Mouse (Mus musculus) cortical plate, adult 2 months (tissue): Measurements from ENCODE around the gene Kcnb1. TPM values are rescaled to one million over a fixed set of nuclear protein-coding genes. Genes with fewer than 3 reads are reported as not detected.

Experiments
- H3K27ac ChIP-seq: fragments of 200-500 bp; 2 replicates; pipeline ENCODE4 v1.5.1; 2012; ENCODE audit warnings: low read length, control low read depth, inconsistent platforms; ENCODE audit not compliant: insufficient read depth
- H3K4me1 ChIP-seq: fragments of 200-500 bp; 2 replicates; pipeline ENCODE4 v1.6.1; 2011; ENCODE audit warnings: low read length; ENCODE audit not compliant: control insufficient read depth, insufficient read depth
- H3K4me3 ChIP-seq: fragments of 200-500 bp; 2 replicates; pipeline ENCODE4 v1.5.1; 2011; ENCODE audit warnings: mild to moderate bottlenecking, low read length, control low read depth; ENCODE audit not compliant: insufficient read depth
- CTCF ChIP-seq: fragments of 200-500 bp; IDR thresholded peaks from 2 replicates; pipeline ENCODE4 v1.5.1; 2011; ENCODE audit warnings: mild to moderate bottlenecking, control low read depth, low read length; ENCODE audit not compliant: insufficient read depth; ENCODE audit errors: extremely low read depth
- POLR2A ChIP-seq: fragments of 200-500 bp; IDR thresholded peaks from 2 replicates; pipeline ENCODE4 v1.6.1; 2011; ENCODE audit warnings: mild to moderate bottlenecking, low read length, control low read depth; ENCODE audit not compliant: insufficient read depth; ENCODE audit errors: extremely low read depth
- polyA plus RNA-seq: library from polyadenylated mRNA; depleted of rRNA; stranded (reverse); fragments of >200 nt; gene quantifications from 2 replicates; pipeline ENCODE4 v1.2.3, GENCODE M21; 2012

The Kcnb1 gene
- polyA plus RNA-seq, 1 experiment, result 68.7 TPM

DNA sequence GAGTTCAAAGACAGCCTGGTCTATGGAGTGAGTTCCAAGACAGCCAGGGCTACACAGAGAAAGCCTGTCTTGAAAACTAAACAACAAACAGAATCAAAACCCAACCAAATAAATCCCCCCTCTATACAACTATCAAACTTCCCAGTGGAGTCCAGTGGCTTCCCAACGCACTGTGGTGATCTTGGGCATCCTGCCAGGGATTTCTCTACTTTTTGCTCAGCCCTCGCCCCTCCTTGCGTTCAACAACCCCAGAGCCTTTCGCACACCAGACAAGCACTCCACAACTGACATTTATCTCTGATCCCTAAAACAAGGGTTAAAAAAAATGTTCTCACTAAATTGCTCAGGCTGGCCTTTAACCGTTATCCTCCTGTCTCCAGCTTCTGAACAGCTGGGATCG lies 67.2 kb downstream of the Kcnb1 start:
- TF ChIP-seq POLR2A (no peak), CTCF (no peak)
- H3K4me3 ChIP-seq, result no peak overlapping the region
- no peak overlapping the region for H3K27ac ChIP-seq
- H3K4me1 ChIP-seq, result peaks cover 8% of the 10 kb centered on the region

DNA sequence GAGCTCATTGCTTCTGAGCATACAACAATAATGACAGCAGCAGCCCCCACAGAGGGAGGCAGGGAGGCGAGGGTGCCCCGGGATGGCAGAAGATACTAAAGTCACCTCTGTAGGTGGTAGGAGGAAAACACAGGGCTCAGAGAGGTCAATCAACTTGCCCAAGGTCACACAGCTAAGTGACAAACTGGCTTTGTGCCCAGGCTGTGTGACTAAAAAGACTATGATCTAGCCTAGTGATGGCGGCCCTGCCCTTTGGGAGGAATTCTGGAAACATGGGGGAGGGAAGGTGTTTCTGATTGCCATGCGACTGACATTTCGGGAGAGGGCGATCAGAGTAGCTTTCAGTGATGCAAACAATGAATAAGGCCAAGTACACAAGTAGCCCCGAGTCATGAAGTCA lies 68.0 kb downstream of the Kcnb1 start:
- H3K4me1 ChIP-seq, result peaks cover 8% of the 10 kb centered on the region
- H3K27ac ChIP-seq, result no peak overlapping the region
- no peak for TF ChIP-seq POLR2A
- no peak for TF ChIP-seq CTCF
- no peak overlapping the region for H3K4me3 ChIP-seq

DNA sequence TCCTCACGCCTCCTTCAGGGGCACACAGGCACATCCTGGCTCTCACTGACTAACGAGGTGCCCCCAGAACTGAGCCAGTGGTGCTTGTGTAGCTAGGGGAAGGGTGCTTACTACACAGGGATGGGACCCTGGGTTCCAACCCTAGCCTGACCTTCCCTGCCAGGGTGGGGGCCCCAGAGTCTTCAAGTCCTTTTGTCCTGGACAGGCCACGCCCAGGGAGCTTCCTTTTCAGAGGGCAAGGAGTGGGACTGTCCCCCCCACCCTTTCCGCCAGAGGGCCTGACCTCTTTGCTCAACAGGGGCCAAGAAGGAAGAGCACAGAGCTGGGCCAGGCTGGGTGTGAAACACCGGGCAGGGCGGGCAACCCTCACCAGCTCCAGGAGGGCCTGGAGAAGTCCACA lies 68.7 kb downstream of the Kcnb1 start:
- no peak overlapping the region for H3K4me3 ChIP-seq
- TF ChIP-seq POLR2A, result no peak
- TF ChIP-seq CTCF, result no peak
- H3K27ac ChIP-seq, result no peak overlapping the region
- peaks cover 8% of the 10 kb centered on the region for H3K4me1 ChIP-seq

DNA sequence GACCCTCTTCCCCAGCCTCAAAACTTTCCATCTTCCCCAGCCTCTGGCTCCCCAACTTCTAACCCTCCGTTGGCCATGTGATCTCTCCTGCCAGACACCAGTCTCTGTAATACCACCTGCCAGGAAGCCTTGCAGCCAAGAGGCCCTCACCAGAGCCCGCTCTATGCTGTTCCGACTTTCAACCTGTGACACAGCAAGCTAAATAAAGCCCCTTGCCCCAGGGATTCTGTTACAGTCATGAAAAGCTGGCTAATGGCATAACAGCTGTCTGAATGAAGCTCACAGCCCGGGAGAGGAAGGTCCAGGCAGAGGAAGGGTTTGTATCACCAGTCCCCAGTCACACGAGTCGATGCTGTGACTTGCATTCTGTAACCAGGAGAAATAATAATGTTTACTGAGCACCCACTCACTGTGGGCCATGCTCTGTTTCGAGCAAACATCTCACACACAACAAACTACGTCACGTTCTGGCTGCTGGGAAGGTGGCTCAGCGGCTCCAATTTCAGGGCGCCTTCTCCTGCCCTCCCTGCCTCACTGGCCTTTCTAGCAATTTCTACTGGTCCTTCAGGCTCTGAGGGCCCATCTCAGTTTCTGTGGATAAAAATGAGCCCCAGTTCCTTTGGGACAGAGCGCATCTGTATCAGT lies 69.6 kb downstream of the Kcnb1 start:
- no peak overlapping the region for H3K4me3 ChIP-seq
- peaks cover 8% of the 10 kb centered on the region for H3K4me1 ChIP-seq
- no peak overlapping the region for H3K27ac ChIP-seq
- TF ChIP-seq CTCF (no peak), POLR2A (no peak)

DNA sequence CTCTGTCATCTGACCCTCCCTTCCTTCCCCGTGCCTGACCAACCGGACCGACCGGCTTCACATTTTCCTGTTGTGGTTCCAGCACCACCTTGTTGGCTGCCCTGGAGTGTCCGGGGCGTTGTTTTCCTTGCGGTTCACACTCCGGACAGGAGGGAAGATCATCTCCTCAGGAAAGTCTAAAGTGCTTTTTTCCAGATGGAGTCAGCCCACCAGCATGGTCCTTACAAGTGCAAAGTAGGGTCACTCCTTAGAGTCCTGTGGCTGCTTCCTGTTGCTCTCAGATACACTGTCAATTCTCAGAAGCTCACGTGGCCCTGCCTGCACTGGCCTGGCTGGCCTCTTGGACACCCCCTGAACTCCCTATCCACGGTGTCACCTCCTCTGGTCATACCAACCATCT lies 71.9 kb downstream of the Kcnb1 start:
- peaks cover 7% of the 10 kb centered on the region for H3K4me1 ChIP-seq
- no peak overlapping the region for H3K4me3 ChIP-seq
- no peak overlapping the region for H3K27ac ChIP-seq
- no peak for TF ChIP-seq CTCF
- TF ChIP-seq POLR2A, result no peak

DNA sequence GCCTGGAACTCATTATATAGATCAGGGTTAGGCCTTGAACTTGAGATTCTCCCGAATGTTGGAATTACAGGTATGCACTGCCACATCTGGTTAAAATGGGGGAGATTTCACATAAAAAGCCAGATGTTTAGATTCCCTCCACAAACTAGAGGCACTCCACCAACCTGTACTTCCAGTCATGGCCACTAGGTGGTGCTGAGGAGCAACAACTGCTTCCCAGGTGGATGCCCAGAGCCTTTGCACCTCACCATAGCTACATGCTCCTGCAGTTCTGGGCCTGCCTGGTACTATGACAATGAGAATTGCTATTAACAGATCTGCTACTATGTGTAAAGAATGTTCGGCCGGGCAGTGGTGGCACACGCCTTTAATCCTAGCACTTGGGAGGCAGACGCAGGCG lies 77.2 kb downstream of the Kcnb1 start:
- TF ChIP-seq CTCF, result peak; percentile 98
- no peak for TF ChIP-seq POLR2A
- no peak overlapping the region for H3K27ac ChIP-seq
- H3K4me3 ChIP-seq, result no peak overlapping the region
- peaks cover 5% of the 10 kb centered on the region; the same call in 1 of the 2 replicates for H3K4me1 ChIP-seq

DNA sequence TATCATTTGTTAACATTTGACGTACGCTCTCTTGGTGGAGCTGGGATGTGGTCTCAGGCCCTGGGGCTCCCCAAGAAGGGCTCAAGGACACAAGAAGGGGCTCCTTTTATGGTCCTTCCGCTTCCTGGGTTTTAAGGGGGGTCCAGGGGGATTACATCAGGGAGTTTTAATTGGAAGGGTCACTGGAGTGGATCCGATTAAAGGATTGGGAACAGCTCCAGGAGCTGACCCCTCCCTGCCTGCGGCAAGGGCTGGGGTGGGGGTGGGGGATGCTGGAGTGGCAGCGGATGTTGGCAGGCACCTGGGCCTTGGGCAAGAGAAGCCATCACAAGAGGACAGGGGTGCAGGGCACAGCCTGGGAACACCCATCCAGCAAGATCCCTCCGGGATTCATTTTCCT lies 77.7 kb downstream of the Kcnb1 start:
- no peak overlapping the region for H3K27ac ChIP-seq
- TF ChIP-seq POLR2A (no peak), CTCF (no peak)
- no peak overlapping the region for H3K4me3 ChIP-seq
- peaks cover 5% of the 10 kb centered on the region; the same call in 1 of the 2 replicates for H3K4me1 ChIP-seq

DNA sequence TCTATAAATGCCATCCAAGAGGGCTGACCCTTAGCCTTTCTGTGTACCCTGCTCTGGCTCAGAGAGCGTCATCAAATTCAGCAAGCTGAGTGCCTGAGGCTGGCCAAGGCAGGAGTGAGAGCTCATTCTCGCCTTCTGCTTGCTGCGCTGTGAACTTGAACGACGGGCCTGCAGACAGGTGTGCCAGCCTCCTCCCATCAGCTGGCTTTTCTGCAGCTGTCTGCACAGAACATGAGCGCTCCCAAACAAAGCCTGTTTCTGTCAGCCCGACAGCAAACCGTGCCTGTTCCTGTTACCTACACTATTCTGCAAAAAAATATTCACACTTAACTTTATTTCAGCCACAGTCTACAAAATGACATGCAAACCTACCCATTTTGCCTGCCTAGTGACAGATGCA lies 80.4 kb downstream of the Kcnb1 start:
- no peak overlapping the region for H3K27ac ChIP-seq
- no peak overlapping the region for H3K4me3 ChIP-seq
- no peak for TF ChIP-seq POLR2A
- no peak for TF ChIP-seq CTCF
- peaks cover 5% of the 10 kb centered on the region; the same call in 1 of the 2 replicates for H3K4me1 ChIP-seq

DNA sequence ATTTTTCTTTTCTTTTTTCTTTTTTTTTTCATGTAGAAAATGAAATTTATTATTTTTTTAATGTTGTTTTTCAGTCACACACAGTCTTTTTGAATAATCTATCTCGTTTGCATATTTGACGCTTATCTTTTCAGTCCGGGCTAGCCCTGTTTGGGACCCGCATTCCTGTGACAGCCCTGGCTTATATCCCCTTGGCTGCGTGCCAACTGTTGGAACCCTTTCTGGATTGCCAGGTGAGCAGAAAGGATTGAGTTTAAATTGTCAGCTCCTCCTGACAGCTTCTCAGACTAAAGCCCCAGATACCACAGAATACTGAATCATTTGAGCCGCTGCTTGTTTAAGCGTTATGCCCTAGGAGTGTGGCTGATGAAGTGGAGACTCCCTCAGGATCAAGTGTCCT lies 86.4 kb downstream of the Kcnb1 start:
- no peak overlapping the region for H3K27ac ChIP-seq
- no peak overlapping the region for H3K4me3 ChIP-seq
- H3K4me1 ChIP-seq, result no peaks in the 10 kb centered on the region
- TF ChIP-seq POLR2A (no peak), CTCF (no peak)

DNA sequence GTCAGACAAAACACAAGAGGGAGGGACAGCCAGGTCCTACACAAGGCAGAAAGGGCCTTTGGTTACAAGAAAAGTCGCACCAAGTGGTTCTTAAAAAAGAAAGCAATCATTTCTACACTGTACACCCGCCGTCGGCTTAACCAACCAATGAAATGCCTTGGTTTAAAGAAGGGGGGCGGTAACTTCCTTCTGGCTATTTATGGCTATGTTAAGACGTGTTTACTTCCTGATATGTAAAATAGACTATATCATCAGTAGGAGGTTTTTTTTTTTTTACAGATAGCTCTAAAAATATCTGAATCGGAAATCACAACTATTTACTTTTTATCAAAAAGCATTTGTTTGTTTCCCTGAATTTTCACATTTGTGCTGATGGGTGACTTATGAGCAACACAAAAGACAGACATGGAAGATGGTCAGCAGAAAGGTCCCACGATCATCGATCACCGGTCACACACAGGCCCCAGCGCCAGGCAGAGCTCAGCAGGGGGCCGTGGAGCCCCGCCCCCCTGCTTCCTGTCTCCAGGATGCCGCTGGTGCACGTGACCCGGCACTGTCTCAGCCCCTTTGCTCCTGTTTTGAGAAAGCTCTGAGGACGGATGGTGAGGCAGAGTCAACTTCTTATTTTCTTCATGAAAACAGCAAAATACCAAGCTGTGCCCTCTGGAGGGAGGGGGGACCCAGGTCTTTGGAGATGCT lies 88.1 kb downstream of the Kcnb1 start:
- Histone ChIP-seq H3K4me3 (no peak overlapping the region), H3K27ac (no peak overlapping the region), H3K4me1 (no peaks in the 10 kb centered on the region)
- TF ChIP-seq POLR2A, result no peak
